Comparison of ENCODE assay signal across 23 mouse cellular contexts in the genomic region with DNA sequence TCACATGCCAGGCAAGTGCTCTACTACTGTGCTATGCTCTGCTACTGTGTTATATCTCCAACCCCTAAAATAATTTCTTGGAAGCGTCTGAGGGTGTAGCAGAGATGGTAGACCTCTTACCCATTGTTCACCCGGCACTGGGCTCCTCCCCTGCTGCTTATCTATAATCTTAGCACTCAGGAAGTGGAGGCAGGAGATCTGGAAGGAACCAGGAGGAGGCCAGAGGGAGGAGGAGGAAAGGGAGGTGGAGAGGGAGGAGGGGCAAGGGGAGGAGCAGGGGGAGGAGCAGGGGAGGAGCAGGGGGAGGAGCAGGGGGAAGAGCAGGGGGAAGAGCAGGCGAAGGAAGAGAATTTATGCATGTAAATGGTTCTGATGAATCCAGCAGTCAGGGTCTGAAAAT. TPM values are rescaled to one million over a fixed set of nuclear protein-coding genes. Genes with fewer than 3 reads are reported as not detected.
DNase-seq lines count a peak whose midpoint lies in the region; ATAC-seq and TF ChIP-seq lines count a peak whose summit lies in the region.
"Had no signal": no experiment of that assay in that cellular context is flagged by ENCODE, and none has a peak within 500 bp of the region (broad histone marks: within the 10 kb centered on the region; RNA-seq: fewer than 3 reads in every experiment).

No protein-coding gene starts in this region.

- H3K79me2 ChIP-seq in liver, adult 2 months (ENCODE audit: control insufficient read depth, insufficient read depth, low read length), result no peaks in the 10 kb centered on the region

- H3K27me3 ChIP-seq in liver, adult 2 months (ENCODE audit: control insufficient read depth, insufficient read depth, low read length), result no peaks in the 10 kb centered on the region
- H3K27me3 ChIP-seq in liver, postnatal 0 days (ENCODE audit: insufficient read depth, low read length), result no peaks in the 10 kb centered on the region
- H3K27me3 ChIP-seq: embryonic facial prominence, embryonic 13.5 days; hindbrain, embryonic 15.5 days; limb, embryonic 13.5 days; neural tube, embryonic 15.5 days had no signal

- WGBS in liver, adult 2 months, result 64% methylated on average over 3 of the region's 3 CpGs
- 35% methylated on average over 3 of the region's 3 CpGs for WGBS in liver, postnatal 0 days (ENCODE audit: insufficient replicate concordance)

- no peak overlapping the region for H3K9ac ChIP-seq in liver, adult 2 months (ENCODE audit: low read depth, low read length)
- no peak overlapping the region for H3K9ac ChIP-seq in liver, postnatal 0 days (replicated peaks)
- H3K9ac ChIP-seq: embryonic facial prominence, embryonic 13.5 days; hindbrain, embryonic 15.5 days; limb, embryonic 13.5 days; neural tube, embryonic 15.5 days had no signal

- no peaks in the 10 kb centered on the region for H3K9me3 ChIP-seq in liver, postnatal 0 days (ENCODE audit: low read length)
- H3K9me3 ChIP-seq: embryonic facial prominence, embryonic 13.5 days; hindbrain, embryonic 15.5 days; limb, embryonic 13.5 days; neural tube, embryonic 15.5 days had no signal

- no peak for TF ChIP-seq POLR2A in liver, adult 2 months (IDR thresholded peaks at IDR 0.05; ENCODE audit: extremely low read depth, insufficient read depth, low read length)

- H3K36me3 ChIP-seq in liver, adult 2 months (ENCODE audit: control insufficient read depth, insufficient read depth, low read length), result no peaks in the 10 kb centered on the region
- H3K36me3 ChIP-seq in liver, postnatal 0 days (replicated peaks; ENCODE audit: insufficient read depth, low read length), result no peaks in the 10 kb centered on the region
- H3K36me3 ChIP-seq: embryonic facial prominence, embryonic 13.5 days; hindbrain, embryonic 15.5 days; limb, embryonic 13.5 days; neural tube, embryonic 15.5 days had no signal

- ATAC-seq in liver, postnatal 0 days, result no peak
- ATAC-seq: forebrain, embryonic 14.5 days; intestine, embryonic 16.5 days; midbrain, embryonic 16.5 days had no signal

- no peak overlapping the region for H3K27ac ChIP-seq in liver, adult 2 months (replicated peaks; ENCODE audit: insufficient read depth, low read depth, low read length)
- H3K27ac ChIP-seq in liver, postnatal 0 days (ENCODE audit: low read depth), result no peak overlapping the region
- H3K27ac ChIP-seq: embryonic facial prominence, embryonic 13.5 days; hindbrain, embryonic 15.5 days; limb, embryonic 13.5 days; neural tube, embryonic 15.5 days had no signal

- peak; percentile 97 for DNase-seq in heart, adult 11 months
- no peak for DNase-seq in heart, postnatal 25 days (ENCODE audit: low spot score)
- peak; percentile 31 for DNase-seq in liver, adult 2 months (ENCODE audit: extremely low read depth, low read depth, low spot score)
- no peak for DNase-seq in liver, postnatal 0 days
- DNase-seq in ZHBTc4 (ENCODE audit: low read depth, low spot score), result peak; percentile 63
- DNase-seq in lung, postnatal 4 days, result peak; percentile 20 to 37
- no peak for DNase-seq in embryo, embryonic 11 days
- DNase-seq: adrenal gland, adult 2 months; cerebellum, adult 9-11 months; gastrocnemius, postnatal 25 days; heart, postnatal 4 days; kidney, postnatal 10 days; right cerebral cortex, postnatal 14 days; spleen, adult 18-20 months; thymus, adult 18-20 months had no signal

- H3K4me3 ChIP-seq in liver, adult 2 months (ENCODE audit: insufficient read depth, low read depth, low read length), result no peak overlapping the region
- no peak overlapping the region for H3K4me3 ChIP-seq in liver, postnatal 0 days (ENCODE audit: low read depth, low read length)
- H3K4me3 ChIP-seq: embryonic facial prominence, embryonic 13.5 days; hindbrain, embryonic 15.5 days; limb, embryonic 13.5 days; neural tube, embryonic 15.5 days had no signal

- peaks cover 2% of the 10 kb centered on the region; the same call in 1 of the 2 replicates for H3K4me1 ChIP-seq in liver, adult 2 months (ENCODE audit: control insufficient read depth, insufficient read depth, low read length)
- no peaks in the 10 kb centered on the region for H3K4me1 ChIP-seq in liver, postnatal 0 days (ENCODE audit: insufficient read depth)
- H3K4me1 ChIP-seq: embryonic facial prominence, embryonic 13.5 days; hindbrain, embryonic 15.5 days; limb, embryonic 13.5 days had no signal

- intact Hi-C loops in heart, postnatal 25 days (cut with DNase I), result no loop called here

- H3K4me2 ChIP-seq in liver, postnatal 0 days (ENCODE audit: low read depth, low read length), result no peak overlapping the region
- H3K4me2 ChIP-seq: embryonic facial prominence, embryonic 13.5 days; hindbrain, embryonic 15.5 days; limb, embryonic 13.5 days; neural tube, embryonic 15.5 days had no signal

- no peak for TF ChIP-seq EP300 in liver, postnatal 0 days (IDR thresholded peaks at IDR 0.05; ENCODE audit: low read depth)

- no peak for TF ChIP-seq CTCF in liver, adult 2 months (IDR thresholded peaks at IDR 0.05; ENCODE audit: low read depth, low read length)
- TF ChIP-seq CTCF in liver, postnatal 0 days (IDR thresholded peaks at IDR 0.05; ENCODE audit: low read depth), result no peak

RNA-seq across cellular contexts. Expression of a gene that starts 24.5 kb away (rescaled TPM):
- 10 to 100 TPM; 52.8 to 68.3 TPM for total RNA-seq in heart, postnatal 25 days (2021)
- total RNA-seq in liver, adult 2 months (2014; rRNA removed), result 5.1 and 6.9 TPM in 2 replicates
- 7.3 and 10.0 TPM in 2 replicates for polyA plus RNA-seq in liver, adult 2 months (2012; rRNA removed)
- polyA plus RNA-seq in liver, postnatal 0 days (2015; fragmentation: Nextera tagmentation; extraction: Ambion mirVana), result 14.7 and 18.7 TPM in 2 replicates
- total RNA-seq: megakaryocyte-erythroid progenitor cell, adult 5-6 weeks had no signal

RNA-seq across cellular contexts. Expression of a gene that starts 41.3 kb away (rescaled TPM):
- total RNA-seq in heart, postnatal 25 days (2021), result 100 to 1,000 TPM in 1 of 2 experiments, 10 to 100 TPM in 1; 91.2 to 111 TPM
- total RNA-seq in liver, adult 2 months (2014; rRNA removed), result 430 and 630 TPM in 2 replicates
- 55.2 and 213 TPM in 2 replicates for polyA plus RNA-seq in liver, adult 2 months (2012; rRNA removed)
- polyA plus RNA-seq in liver, postnatal 0 days (2015; fragmentation: Nextera tagmentation; extraction: Ambion mirVana), result 32.9 and 35.7 TPM in 2 replicates

Comparison
In these comparisons a context has a peak if more than half of its experiments do, and no peak if none do; other contexts are left out.
1. DNase-seq: peak in heart, adult 11 months (single experiment), liver, adult 2 months (single experiment), ZHBTc4 (single experiment) and lung, postnatal 4 days (2 of 2); none in heart, postnatal 25 days (single experiment), liver, postnatal 0 days (single experiment) and embryo, embryonic 11 days (single experiment).